Mouse (Mus musculus) kidney, postnatal 0 days (tissue): ENCODE results near the gene Fads3. TPM values are rescaled to one million over a fixed set of nuclear protein-coding genes. Genes with fewer than 3 reads are reported as not detected.

Experiments used
- ATAC-seq: fragments of 200-750 bp; cut with Nextera tagmentation; replicated peaks from 2 replicates; pipeline ENCODE4 v1.8.0; 2017; ENCODE audit warnings: low read depth, moderate number of reproducible peaks, moderate TSS enrichment, moderate library complexity; ENCODE audit not compliant: low FRiP score
- DNase-seq: peaks from one replicate; pipeline ENCODE4 v3.0.0-alpha.2; 2016; ENCODE audit warnings: low spot score
- H3K27ac ChIP-seq: fragments of 300-500 bp; sonication (generic); 2 replicates; pipeline ENCODE4 v1.5.1; 2014; ENCODE audit warnings: mild to moderate bottlenecking
- H3K27me3 ChIP-seq: fragments of 300-500 bp; sonication (generic); 2 replicates; pipeline ENCODE4 v1.6.1; 2014; ENCODE audit warnings: low read length, mixed read lengths; ENCODE audit not compliant: insufficient read depth
- H3K36me3 ChIP-seq: fragments of 300-500 bp; sonication (generic); 2 replicates; pipeline ENCODE4 v1.6.1; 2014; ENCODE audit warnings: low read length, mixed read lengths; ENCODE audit not compliant: insufficient read depth
- H3K4me1 ChIP-seq: fragments of 300-500 bp; sonication (generic); replicated peaks from 2 replicates; pipeline ENCODE4 v1.6.1; 2014; ENCODE audit warnings: antibody characterized with exemption, low read length, mixed read lengths; ENCODE audit not compliant: insufficient read depth
- H3K4me2 ChIP-seq: fragments of 300-500 bp; sonication (generic); 2 replicates; pipeline ENCODE4 v1.6.1; 2014; ENCODE audit warnings: mild to moderate bottlenecking, low read length, moderate library complexity, mixed read lengths
- H3K4me3 ChIP-seq: fragments of 300-500 bp; sonication (generic); replicated peaks from 2 replicates; pipeline ENCODE4 v1.5.1; 2014; ENCODE audit warnings: low read depth, low read length
- H3K9ac ChIP-seq: fragments of 300-500 bp; sonication (generic); 2 replicates; pipeline ENCODE4 v1.6.1; 2014; ENCODE audit warnings: low read depth, low read length
- H3K9me3 ChIP-seq: fragments of 300-500 bp; sonication (generic); replicated peaks from 2 replicates; pipeline ENCODE4 v1.6.1; 2016; ENCODE audit warnings: low read length, inconsistent platforms, mixed read lengths
- CTCF ChIP-seq: IDR thresholded peaks from 2 replicates; pipeline ENCODE4 v1.5.1; 2016; ENCODE audit warnings: antibody characterized with exemption, low read depth, mild to moderate bottlenecking, moderate library complexity
- WGBS: fragments of 180-500 bp; shearing (Covaris S2); extraction: QIAGEN DNeasy Blood & Tissue Kit; methylation state at CpG from one replicate; pipeline ENCODE4 v1.1.7; 2014; 5-methylcytosine and 5-hydroxymethylcytosine counted together
- polyA plus RNA-seq: library from polyadenylated mRNA; unstranded; fragments of >200 nt; fragmentation: Nextera tagmentation; extraction: Ambion mirVana; gene quantifications from 2 replicates; pipeline ENCODE4 v1.2.1, GENCODE M21; 2015

The Fads3 gene
- polyA plus RNA-seq, 1 experiment from 2014 or later, result 35.0 TPM

GRCm38 (mm10) chr19:10013348-10013747, 28.0 kb upstream of the Fads3 start:
- H3K4me2 ChIP-seq, result no peak overlapping the region
- peak overlapping the region; percentile 88 for H3K27ac ChIP-seq
- no peak for TF ChIP-seq CTCF
- H3K4me1 ChIP-seq, result peaks cover 10% of the 10 kb centered on the region
- H3K9me3 ChIP-seq, result no peaks in the 10 kb centered on the region
- ATAC-seq, result no peak
- 18% methylated on average over 3 of the region's 3 CpGs for WGBS
- H3K4me3 ChIP-seq, result no peak overlapping the region
- no peaks in the 10 kb centered on the region for H3K36me3 ChIP-seq
- DNase-seq, result no peak
- H3K9ac ChIP-seq, result no peak overlapping the region
- no peaks in the 10 kb centered on the region for H3K27me3 ChIP-seq

- H3K36me3 ChIP-seq, result no peaks in the 10 kb centered on the region
- ATAC-seq, result no peak
- WGBS, result 44% methylated on average over 5 of the region's 5 CpGs
Observed at GRCm38 (mm10) chr19:10013913-10014312, 27.5 kb upstream of the Fads3 start.

GRCm38 (mm10) chr19:10014824-10015223, 26.5 kb upstream of the Fads3 start:
- no peak overlapping the region for H3K4me3 ChIP-seq
- ATAC-seq (no peak), DNase-seq (no peak)
- H3K27ac ChIP-seq, result 0 out of 2 replicates have a peak overlapping the region, but pooled peaks have one; percentile 5
- 75% methylated on average over 13 of the region's 13 CpGs for WGBS
- H3K9ac ChIP-seq, result no peak overlapping the region
- no peaks in the 10 kb centered on the region for H3K9me3 ChIP-seq
- no peak for TF ChIP-seq CTCF
- peaks cover 16% of the 10 kb centered on the region for H3K4me1 ChIP-seq
- no peak overlapping the region for H3K4me2 ChIP-seq
- H3K27me3 ChIP-seq, result no peaks in the 10 kb centered on the region
- H3K36me3 ChIP-seq, result no peaks in the 10 kb centered on the region

More at GRCm38 (mm10) chr19:10013913-10014312, 27.5 kb upstream of the Fads3 start:
- peaks cover 16% of the 10 kb centered on the region for H3K4me1 ChIP-seq
- H3K9me3 ChIP-seq, result no peaks in the 10 kb centered on the region
- H3K4me2 ChIP-seq, result no peak overlapping the region
- no peak for TF ChIP-seq CTCF
- no peak overlapping the region for H3K4me3 ChIP-seq
- peak; percentile 51 for DNase-seq
- no peak overlapping the region for H3K9ac ChIP-seq
- H3K27me3 ChIP-seq, result no peaks in the 10 kb centered on the region
- peak overlapping the region; percentile 88 for H3K27ac ChIP-seq

- Histone ChIP-seq H3K27ac (no peak overlapping the region), H3K9ac (no peak overlapping the region), H3K4me1 (peaks cover 16% of the 10 kb centered on the region), H3K36me3 (no peaks in the 10 kb centered on the region), H3K9me3 (no peaks in the 10 kb centered on the region), H3K4me3 (no peak overlapping the region), H3K4me2 (no peak overlapping the region), H3K27me3 (no peaks in the 10 kb centered on the region)
- WGBS, result 50% methylated on average over 4 of the region's 4 CpGs
- no peak for ATAC-seq
- TF ChIP-seq CTCF, result no peak
- no peak for DNase-seq
Observed at GRCm38 (mm10) chr19:10015442-10015841, 25.9 kb upstream of the Fads3 start.

- TF ChIP-seq CTCF, result no peak
- no peak overlapping the region for H3K27ac ChIP-seq
Observed at GRCm38 (mm10) chr19:10016151-10016550, 25.2 kb upstream of the Fads3 start.

GRCm38 (mm10) chr19:10017637-10018526, 23.5 kb upstream of the Fads3 start:
- Histone ChIP-seq H3K27me3 (no peaks in the 10 kb centered on the region), H3K4me3 (peak overlapping the region; percentile 56), H3K36me3 (no peaks in the 10 kb centered on the region), H3K9ac (peak overlapping the region; percentile 65), H3K27ac (peak overlapping the region; percentile 37; the same call in 1 of the 2 replicates), H3K4me2 (peak overlapping the region; percentile 87), H3K9me3 (no peaks in the 10 kb centered on the region), H3K4me1 (peaks cover 29% of the 10 kb centered on the region)
- DNase-seq, result peak; percentile 94
- peak; percentile 92 for ATAC-seq
- TF ChIP-seq CTCF, result no peak
- WGBS, result 7% methylated on average over 42 of the region's 44 CpGs

More at GRCm38 (mm10) chr19:10016151-10016550, 25.2 kb upstream of the Fads3 start:
- no peaks in the 10 kb centered on the region for H3K9me3 ChIP-seq
- ATAC-seq, result no peak
- H3K4me2 ChIP-seq, result no peak overlapping the region
- no peak for DNase-seq
- H3K27me3 ChIP-seq, result no peaks in the 10 kb centered on the region
- peaks cover 16% of the 10 kb centered on the region for H3K4me1 ChIP-seq
- H3K36me3 ChIP-seq, result no peaks in the 10 kb centered on the region
- no peak overlapping the region for H3K9ac ChIP-seq
- WGBS, result 84% methylated on average over 4 of the region's 4 CpGs
- H3K4me3 ChIP-seq, result no peak overlapping the region
